Mouse (Mus musculus) 3T3-L1 (cell line): Measurements from ENCODE around the gene Mrm1.

ENCODE experiments used
- DNase-seq: peaks from one replicate; pipeline ENCODE4 v3.0.0-alpha.2; 2015; ENCODE audit warnings: low read depth, low spot score

The Mrm1 gene

DNA sequence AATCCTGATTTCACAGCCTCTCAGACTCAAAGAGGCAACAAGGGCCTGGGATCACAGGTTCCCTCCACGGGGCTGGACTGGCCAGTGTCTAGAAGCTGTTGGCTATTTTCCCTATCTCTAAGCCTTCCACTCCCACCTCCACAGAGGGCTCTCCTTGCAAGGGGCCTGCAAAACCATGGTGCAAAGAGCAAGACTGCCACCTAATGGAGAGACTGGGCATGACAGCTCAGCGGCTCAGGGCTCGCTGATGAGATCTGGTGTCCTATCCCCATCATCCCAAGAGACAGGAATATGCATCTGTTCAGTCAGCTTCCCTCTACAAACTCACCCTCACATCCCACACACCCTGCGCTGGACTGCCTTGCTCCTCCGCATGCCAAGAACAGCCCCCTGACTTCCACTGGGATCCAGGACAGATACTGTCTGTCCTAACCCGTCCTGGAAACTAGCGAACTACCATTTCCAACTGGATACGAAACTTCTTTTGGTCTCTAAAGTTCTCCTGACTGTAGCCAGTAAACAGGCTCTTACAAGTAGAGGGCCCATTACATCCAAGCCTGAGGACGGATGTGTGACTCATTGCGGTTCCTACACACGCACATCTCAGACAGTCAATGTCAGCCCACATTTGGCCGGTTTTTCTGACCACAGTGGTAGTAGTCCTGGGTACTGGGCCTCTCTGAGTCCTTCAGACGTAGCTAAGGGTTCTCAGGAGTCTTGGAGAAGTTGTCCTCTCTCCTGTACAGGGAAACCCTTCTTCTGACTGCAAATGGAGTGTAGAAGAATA is 5.4 kb downstream of the Mrm1 start:
- peak; percentile 81 for DNase-seq

DNA sequence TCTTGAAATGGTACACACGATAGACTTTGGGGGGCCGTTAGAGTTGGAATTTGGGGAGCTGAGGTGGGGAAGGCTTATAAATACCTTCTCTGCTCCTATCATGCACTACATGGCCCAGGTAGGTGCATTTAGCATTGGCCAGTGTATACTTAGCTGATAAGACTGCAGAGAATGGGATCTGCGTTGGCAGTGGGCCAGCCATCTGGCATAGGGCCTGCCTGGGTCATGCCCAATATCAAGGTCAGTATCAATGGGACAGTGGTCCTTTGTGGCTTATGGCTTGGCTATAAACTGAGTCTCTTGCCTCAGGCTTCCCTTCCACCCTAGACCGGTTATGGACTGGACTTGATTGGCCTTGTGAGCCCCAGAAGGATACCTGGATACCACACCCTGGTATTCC is 14.9 kb downstream of the Mrm1 start:
- DNase-seq, result no peak

DNA sequence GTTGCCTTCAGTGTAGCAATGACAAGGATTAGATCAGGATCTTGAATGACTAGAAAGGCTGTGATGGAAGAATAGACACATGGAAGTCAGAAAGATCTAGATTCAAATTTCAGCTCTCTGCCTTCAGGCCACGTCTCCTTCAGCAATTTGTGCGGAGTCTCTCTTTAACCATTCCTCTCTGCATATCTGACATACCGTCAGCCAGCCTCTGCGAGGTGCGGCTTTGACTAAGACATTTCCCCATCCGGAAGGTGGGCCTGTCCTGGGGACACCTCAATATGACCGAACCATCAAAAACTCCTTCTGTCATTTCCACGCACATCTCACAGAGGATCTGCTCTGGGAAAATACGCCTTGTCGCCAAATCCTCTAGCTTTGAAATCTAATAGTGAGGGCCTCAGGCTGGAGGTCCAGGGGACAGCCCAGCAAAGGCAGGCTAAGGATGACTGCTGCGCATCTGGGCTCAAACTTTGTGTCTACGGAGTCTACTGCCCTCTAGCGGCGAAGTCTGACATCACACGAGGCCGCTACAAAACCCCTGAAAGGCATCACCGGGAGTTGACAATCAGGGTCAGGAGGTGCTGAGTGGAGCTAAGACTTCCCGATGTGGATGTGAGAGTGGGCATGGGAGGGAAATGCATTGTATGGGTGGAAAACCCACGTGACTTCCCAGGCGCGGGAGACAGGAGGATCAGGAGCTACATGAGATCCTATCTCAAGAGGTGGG is 21.5 kb downstream of the Mrm1 start:
- peak; percentile 87 for DNase-seq

DNA sequence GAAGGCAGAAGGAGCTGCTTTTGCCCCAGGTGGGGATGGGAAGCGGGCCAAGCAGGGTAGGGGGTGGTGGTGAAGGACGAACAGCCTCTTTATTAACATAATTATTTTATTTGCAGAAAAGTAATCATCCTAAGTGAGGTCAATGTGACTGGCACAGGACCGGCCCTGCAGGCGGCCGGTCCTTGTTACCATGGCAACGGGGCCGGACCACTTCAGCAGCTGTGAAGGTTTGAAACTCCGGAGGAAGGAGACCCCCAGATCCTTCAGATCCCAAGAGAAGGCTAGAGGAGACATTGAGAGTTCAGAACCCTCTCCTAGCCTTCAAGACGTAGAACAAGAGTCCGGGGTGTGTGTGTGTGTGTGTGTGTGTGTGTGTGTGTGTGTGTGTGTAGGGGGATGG is 22.3 kb downstream of the Mrm1 start:
- no peak for DNase-seq

DNA sequence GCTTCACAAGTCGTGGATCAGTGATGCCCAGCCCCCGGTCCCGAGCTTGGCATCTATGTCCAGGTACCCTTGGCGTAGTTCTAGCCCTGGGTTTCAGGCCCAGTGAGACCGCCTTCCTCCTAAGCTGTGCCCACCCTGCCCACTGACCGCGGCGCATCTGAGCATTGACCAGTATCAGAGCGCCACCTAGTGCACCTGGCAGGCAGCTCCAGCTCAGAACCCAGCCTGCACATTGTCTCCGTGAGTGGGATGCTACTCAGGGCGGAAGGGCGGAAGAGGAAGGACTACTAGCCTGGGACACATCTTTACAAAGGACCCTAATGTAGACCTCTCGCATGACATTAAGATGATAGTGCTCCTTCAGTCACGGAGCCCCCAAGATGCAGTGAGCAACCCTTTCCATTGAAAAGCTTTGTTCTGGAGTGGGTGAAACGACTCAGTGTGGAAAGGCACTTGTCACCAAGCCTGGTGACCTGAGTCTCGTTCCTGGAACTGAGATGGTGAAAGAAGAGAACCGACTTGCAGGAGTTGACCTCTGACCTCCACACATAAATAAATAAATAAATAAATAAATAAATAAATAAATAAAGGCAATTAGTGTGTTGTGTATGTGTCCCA is 24.7 kb downstream of the Mrm1 start:
- DNase-seq, result peak; percentile 73

DNA sequence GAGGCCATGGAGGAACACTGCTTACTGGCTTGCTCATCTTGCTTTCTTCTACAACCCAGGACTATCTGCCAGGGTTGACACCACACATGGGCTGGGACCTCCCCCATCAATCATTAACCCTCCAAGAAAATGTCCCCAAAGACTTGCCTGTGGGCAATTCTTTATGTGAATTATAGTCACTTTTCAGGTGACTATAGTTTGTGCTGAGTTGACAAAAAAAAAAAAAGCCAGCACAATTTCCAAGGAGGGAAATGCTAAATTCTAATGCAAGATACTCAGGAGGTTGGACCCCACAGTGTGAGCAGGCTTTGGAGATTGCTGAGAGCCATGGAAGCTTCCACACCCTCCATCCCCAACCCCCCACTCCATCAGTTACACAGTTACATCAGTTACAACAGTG is 25.8 kb downstream of the Mrm1 start:
- no peak for DNase-seq

DNA sequence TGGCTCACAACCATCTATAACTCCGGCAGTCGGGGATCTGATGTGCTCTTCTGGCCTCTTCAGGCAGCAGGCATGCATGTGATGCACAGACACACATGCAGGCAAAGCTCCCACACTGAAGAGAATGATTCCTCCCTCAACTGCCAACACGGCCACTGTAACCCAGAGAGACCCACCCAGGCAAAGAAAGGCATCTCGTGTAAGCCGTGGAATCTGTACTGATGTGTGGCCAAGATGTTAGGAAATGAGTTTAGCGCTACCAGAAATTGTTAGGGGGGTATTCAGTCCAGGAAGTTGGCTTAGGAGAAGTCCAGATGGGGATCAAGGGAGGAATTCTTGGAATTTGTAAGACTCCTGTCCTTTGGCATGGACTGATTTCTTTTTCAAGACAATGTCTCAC is 28.9 kb downstream of the Mrm1 start:
- DNase-seq, result peak; percentile 34

DNA sequence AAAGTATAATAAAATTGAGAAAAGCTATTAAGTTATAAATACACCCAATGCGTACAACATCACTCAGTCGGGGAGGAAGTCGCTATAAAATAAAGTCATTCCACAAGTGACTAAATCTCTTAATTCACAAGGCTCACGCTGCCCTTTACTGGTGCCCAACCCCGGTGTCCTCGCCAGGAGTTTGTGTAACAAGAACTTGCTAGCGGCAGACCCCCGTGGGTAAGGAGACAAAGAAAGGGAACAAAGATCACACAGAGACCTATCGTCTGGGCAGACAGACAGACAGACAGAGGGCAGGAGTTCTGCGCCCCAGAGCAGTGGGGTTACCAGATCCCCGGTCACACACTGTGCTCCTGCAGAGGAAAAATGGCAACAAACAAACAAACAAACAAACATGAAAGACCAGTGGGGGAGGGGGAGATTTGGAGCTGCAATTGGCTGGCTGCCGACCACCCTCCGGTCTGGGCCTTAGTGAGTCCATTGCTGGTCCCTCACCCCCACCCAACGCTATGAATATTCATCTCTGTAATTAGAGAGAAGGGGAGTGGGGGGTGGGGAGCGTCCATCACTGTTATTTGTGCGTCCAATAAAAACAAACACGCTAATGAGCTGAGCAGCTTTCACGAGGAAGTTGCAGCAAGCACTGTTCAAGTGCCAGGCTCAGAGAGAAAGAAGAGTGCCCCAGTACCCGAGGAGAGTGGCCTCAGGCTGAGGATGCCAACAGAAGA is 39.0 kb downstream of the Mrm1 start:
- no peak for DNase-seq

DNA sequence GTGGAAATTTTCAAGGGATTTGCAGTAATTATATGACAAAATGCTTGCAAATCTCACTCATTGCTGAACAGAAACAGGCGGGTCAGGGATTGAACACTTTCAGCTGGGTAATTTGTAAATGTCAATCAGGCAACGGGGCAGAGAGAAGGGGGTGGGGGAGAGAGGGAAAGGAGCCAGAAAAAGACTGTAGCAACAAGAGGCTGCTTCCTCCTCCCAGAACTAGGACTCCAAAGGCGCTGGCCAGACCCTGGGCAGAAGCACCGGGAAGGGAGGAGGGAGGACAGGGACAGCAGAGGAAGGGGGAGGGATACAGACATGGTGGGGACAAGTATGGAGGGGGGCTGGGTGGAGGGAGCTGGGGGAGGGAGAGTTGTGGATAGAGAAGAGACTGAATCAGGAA is 43.8 kb downstream of the Mrm1 start:
- DNase-seq, result no peak

DNA sequence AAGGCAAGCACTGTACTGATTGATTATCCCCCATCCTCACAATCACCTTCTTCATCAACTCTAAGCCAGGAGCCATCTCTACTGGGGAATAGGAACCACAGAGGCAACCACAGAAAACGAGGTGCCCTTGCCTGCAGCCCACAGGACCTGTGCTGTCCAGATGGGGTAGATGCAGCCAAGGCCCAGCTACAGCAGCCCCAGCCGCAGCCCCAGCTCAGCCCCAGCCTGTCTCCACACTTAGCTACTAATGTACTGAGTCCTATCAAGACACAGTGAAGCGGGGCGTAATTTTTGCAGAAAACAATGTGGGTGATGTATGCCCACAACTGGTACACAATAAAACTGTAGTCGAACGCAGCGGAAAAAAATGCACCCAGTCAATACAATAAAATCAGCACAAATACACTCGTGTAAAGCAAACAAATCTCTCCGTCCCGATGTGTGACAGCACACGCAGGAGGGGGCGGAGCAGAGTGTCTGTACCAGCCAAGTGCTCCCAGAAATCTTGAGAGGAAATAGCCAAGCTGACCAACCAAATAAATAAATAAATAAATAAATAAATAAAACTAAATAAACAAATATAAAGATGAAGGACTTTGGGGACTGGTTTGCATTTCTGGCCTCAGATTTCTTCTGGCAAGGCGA is 44.3 kb downstream of the Mrm1 start:
- DNase-seq, result no peak

DNA sequence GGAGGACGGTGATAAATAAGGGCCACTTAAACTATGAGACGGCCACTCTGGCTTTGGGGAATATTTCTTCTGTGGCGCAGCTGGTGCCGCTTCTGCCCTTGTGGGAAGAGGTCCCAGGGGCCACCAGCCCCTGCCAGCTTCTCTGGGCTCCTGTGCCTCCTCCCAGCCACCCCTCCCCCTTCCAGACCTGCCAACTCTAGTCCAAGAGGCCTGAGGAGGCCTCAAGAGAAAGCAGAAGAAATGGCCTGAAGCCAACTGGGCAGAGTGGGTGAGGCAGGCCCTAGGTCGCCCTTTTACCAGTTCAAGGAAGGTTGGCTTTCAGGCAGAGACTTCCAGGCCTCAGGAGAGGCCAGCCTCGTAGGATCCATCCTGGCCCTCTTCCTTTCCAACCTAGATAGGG is 51.4 kb downstream of the Mrm1 start:
- no peak for DNase-seq

DNA sequence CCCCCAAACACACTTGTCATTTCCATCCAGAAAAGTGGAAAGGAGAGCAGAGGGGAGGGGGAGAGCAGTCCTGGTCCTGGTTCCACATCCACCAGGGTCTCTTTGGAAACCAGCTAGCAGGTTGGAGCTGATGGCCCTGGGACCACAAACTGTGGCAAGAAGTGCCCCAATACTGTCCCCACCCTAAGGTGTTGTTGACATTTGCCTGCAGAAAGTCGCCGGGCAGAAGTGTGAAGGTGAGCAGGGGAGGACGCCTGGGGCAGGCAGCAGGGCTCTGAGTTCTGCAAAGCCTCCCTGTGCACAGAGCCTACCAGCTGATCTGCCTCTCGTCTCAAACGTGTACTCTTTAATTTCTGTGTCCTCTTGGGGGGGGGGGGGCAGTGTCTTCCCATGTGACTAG is 54.2 kb downstream of the Mrm1 start:
- DNase-seq, result no peak

DNA sequence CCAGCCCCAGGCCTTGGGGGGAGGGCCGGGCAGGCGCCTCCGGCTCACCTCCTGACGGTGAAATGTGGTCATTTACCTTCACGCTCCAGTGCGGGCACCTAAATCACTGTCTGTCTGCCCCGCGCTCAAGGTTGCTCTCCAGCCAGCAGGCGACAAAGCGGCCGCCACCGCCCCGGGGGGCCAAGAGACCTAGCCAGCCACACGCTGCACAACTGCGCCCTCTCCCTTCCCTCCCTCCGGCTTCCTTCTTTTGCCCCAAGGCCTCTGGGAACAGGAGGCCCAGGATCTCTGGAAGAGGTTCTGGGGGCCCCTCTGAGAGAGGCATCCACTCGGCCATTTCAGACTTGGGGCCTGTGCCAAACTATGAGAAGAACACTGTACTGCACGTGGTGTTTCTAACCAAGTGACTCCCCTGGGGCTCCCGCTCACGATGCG is 54.8 kb downstream of the Mrm1 start:
- DNase-seq, result no peak

DNA sequence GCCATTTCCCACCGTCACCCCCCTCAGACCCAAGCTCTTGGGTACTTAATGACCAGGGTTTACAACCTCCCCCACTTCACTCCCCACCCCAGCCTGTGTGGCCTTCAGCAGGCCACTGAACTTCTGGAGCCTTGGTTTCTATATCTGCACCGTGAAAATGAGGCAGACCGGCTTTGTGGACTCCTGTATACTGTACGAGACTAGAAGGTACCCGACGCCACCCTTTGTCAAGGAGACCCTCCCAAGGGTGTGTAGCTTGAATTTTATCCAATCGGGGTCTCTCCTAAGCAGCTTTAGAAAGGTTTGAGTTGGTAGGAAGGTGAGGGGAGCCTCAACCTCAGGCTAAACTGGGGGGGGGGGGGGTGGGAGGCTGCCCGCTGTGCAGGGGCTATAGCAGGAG is 55.2 kb downstream of the Mrm1 start:
- DNase-seq, result no peak
